Mouse (Mus musculus) forebrain, embryonic 11.5 days (tissue): ENCODE measurements at regions not wholly inside any gene's neighbourhood (a gene's known extent, or its start where the extent isn't known, plus 50 kb on each side); places are given as distances from the start of the nearest gene placed in this dataset.

Source experiments
- ATAC-seq: fragments of 200-750 bp; cut with Nextera tagmentation; replicated peaks from 2 replicates; pipeline ENCODE4 v1.8.0; 2017; ENCODE audit warnings: moderate TSS enrichment; ENCODE audit not compliant: low FRiP score
- DNase-seq: peaks from one replicate; pipeline ENCODE4 v3.0.0-alpha.2; 2017; ENCODE audit warnings: low spot score
- H3K27ac ChIP-seq: fragments of 300-500 bp; sonication (generic); 2 replicates; pipeline ENCODE4 v1.5.1; 2014; ENCODE audit warnings: low read depth, low read length
- H3K27me3 ChIP-seq: fragments of 300-500 bp; sonication (generic); 2 replicates; pipeline ENCODE4 v1.6.1; 2014; ENCODE audit warnings: mild to moderate bottlenecking, low read length, mixed read lengths; ENCODE audit not compliant: control insufficient read depth, insufficient read depth
- H3K36me3 ChIP-seq: fragments of 300-500 bp; sonication (generic); 2 replicates; pipeline ENCODE4 v1.6.1; 2014; ENCODE audit warnings: mild to moderate bottlenecking, low read length, moderate library complexity, mixed read lengths; ENCODE audit not compliant: control insufficient read depth, insufficient read depth
- H3K4me1 ChIP-seq: fragments of 300-500 bp; sonication (generic); replicated peaks from 2 replicates; pipeline ENCODE4 v1.6.1; 2014; ENCODE audit warnings: low read length, mixed read lengths; ENCODE audit not compliant: control insufficient read depth, insufficient read depth
- H3K4me2 ChIP-seq: fragments of 300-500 bp; sonication (generic); 2 replicates; pipeline ENCODE4 v1.6.1; 2014; ENCODE audit warnings: low read depth, mild to moderate bottlenecking, low read length, moderate library complexity, mixed read lengths; ENCODE audit not compliant: severe bottlenecking
- H3K4me3 ChIP-seq: fragments of 300-500 bp; sonication (generic); 2 replicates; pipeline ENCODE4 v1.5.1; 2014; ENCODE audit warnings: low read depth, low read length
- H3K9ac ChIP-seq: fragments of 300-500 bp; sonication (generic); 2 replicates; pipeline ENCODE4 v1.6.1; 2014; ENCODE audit warnings: low read length
- H3K9me3 ChIP-seq: fragments of 300-500 bp; sonication (generic); 2 replicates; pipeline ENCODE4 v1.6.1; 2016; ENCODE audit warnings: low read length, mixed read lengths; ENCODE audit not compliant: control insufficient read depth
- WGBS: fragments of 180-500 bp; shearing (Covaris S2); extraction: QIAGEN DNeasy Blood & Tissue Kit; methylation state at CpG from one replicate; pipeline ENCODE4 v1.1.7; 2014; 5-methylcytosine and 5-hydroxymethylcytosine counted together

DNA sequence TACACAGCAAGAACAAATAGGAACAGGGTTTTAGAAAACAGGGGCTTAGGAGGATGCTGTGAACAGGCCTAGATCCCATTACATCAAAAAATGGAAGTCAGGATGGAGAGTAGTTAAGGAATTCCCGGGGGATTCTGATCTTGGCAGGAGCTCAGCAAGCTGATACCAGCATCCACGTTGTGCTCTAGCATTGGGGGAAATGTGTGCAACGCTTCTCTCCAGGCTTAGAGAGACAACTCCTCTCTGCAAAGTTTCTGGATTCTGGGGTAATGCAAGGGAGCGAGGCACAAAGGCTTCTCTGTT lies 201.1 kb downstream of the Tm2d1 start:
- Histone ChIP-seq H3K27ac (no peak overlapping the region), H3K4me1 (no peaks in the 10 kb centered on the region), H3K9ac (no peak overlapping the region), H3K36me3 (no peaks in the 10 kb centered on the region), H3K27me3 (no peaks in the 10 kb centered on the region), H3K9me3 (no peaks in the 10 kb centered on the region), H3K4me3 (no peak overlapping the region), H3K4me2 (no peak overlapping the region)
- ATAC-seq (no peak), DNase-seq (no peak)
- 55% methylated on average over 4 of the region's 4 CpGs for WGBS

DNA sequence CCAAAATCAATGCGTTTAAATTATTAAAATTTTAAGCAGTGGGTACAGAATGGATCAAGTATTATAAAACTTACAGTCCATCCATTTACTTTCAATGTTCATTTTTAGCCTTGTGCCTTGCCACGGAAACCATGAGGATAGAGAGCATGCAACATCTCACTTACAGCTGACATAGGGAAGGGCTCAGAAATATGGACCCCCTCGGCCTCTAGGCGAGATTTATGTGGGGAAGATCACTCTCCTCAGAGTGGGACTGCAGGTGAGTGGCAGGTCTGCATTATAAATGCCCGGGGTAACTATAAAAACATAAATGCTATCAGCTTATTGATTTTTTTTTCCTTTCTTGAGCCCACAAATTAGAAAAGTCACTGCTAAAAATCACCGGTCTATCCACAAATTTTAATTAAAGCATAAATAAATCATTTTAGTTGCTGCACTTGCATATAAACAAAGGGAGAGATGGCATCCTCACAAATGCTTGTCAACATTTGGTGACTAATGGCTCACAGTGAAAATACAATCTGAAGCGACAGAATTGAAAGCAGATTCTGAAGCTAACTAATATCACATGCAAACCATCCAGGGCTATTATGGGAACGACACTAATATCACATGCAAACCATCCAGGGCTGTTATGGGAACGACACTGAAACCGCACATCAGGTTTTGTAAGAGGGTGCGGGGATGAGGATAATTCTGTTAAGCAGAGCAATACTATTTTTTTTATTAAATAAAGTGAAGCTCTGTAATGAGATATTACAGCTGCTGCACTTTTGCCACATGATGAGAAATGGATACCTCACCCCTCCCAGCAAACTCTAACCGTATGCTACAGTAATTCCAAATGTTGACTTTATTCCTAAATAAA lies 201.7 kb downstream of the Tm2d1 start:
- DNase-seq (no peak), ATAC-seq (no peak)
- H3K36me3 ChIP-seq, result no peaks in the 10 kb centered on the region
- H3K27me3 ChIP-seq, result no peaks in the 10 kb centered on the region
- H3K27ac ChIP-seq, result no peak overlapping the region
- H3K4me3 ChIP-seq, result no peak overlapping the region
- H3K9me3 ChIP-seq, result no peaks in the 10 kb centered on the region
- no peaks in the 10 kb centered on the region for H3K4me1 ChIP-seq
- whole genome bisulfite sequencing, result 81% methylated on average over 12 of the region's 12 CpGs
- no peak overlapping the region for H3K4me2 ChIP-seq
- H3K9ac ChIP-seq, result no peak overlapping the region

DNA sequence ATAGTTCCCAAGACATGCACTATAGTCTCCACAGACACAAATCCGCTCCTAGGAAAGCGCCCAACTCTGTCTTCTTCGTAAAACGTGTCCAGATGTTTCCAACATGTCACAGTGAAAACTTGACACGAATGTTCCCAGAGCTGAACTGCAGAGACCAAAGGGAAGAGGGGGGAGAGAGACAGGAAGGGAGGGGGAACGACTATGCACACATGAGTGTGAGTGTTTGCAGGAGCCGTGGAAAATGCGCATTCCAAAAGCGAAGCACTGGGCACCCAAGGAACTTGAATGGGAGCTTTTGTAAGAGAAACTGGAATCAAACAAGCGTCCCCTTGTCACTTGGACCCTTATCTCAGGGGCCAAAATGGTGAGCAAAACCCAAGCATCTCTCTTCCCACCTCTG lies 202.8 kb downstream of the Tm2d1 start:
- no peak overlapping the region for H3K27ac ChIP-seq

More for the DNA sequence above, 202.8 kb downstream of the Tm2d1 start:
- Histone ChIP-seq H3K4me2 (no peak overlapping the region), H3K9me3 (no peaks in the 10 kb centered on the region), H3K36me3 (no peaks in the 10 kb centered on the region), H3K27me3 (no peaks in the 10 kb centered on the region), H3K4me1 (no peaks in the 10 kb centered on the region), H3K4me3 (no peak overlapping the region), H3K9ac (no peak overlapping the region)
- DNase-seq (no peak), ATAC-seq (no peak)
- WGBS, result 67% methylated on average over 10 of the region's 10 CpGs
